Mouse (Mus musculus) adrenal gland, postnatal 25 days (tissue): Measurements from ENCODE around the gene Hvcn1. TPM values are rescaled to one million over a fixed set of nuclear protein-coding genes. Genes with fewer than 3 reads are reported as not detected.
"Not testable (repeated sequence)": the region's sequence is repeated elsewhere in the genome, so short reads cannot be mapped to it uniquely, and the experiment has no call there.

Experiments
- DNase-seq: peaks from one replicate; pipeline ENCODE4 v3.0.0; 2021; ENCODE audit warnings: mixed read lengths
- long read RNA-seq: library from polyadenylated mRNA; stranded (forward); transcript quantifications from one replicate; pipeline ENCODE4 v2.0.0, GENCODE M21; 2021
- total RNA-seq: library from RNA; stranded (reverse); gene quantifications from 2 replicates; pipeline ENCODE4 v1.2.3, GENCODE M21; 2021

The Hvcn1 gene
- 0.81 and 1.9 TPM in 2 replicates for total RNA-seq
- long read RNA-seq, partial matches to known transcripts: 1 of 3 reads
- long read RNA-seq, other reads (novel, unspliced or antisense): 0 of 3 reads

DNA sequence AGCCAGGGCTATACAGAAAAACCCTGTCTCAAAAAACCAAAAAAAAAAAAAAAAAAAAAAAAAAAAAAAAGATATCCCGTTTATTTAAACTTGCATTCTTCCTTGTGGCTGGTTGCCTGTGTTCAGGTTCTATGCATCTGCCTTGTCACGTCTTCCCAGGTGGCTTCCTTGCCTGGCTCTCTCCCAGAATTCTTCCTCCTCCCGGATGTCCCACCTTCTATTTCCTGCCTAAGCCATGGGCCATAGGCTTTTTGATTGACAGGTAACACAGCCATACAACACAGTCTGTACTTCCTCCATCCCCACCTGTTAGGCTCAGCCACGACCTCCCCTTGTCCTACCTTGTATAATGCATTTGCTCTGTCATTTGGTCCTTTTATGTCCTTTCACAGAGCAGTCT is at the start of gene Hvcn1:
TSS of gene Hvcn1 (plus strand) at position 330 of the 400 bp plus-strand sequence.
- DNase-seq: no peak

DNA sequence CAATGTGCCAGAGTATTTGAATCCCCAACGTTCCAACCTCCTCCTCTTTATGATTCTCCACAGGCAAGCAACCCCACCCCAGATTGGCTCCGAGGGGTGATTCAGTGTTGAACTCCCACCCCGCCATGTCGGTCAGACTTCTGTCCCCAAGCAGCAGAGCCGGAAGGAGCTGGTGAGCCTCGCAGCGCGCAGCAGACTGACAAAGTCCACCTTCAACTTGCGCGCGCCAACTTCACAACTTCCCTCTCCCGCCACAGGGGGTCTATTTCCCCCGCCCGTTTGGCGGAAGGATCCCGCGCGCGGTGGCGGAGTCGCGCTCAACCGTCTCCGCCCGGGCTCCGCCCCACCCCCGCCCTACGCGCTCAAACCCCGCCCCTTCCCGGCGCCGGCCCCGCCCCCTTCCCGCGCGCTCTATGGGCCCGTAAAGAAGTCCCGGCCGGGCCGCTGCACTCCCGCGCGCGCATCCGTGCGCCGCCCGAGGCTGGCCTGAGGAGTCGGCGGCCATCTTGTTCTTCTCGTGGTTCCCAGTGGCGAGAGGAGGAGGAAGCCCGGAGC is 48.7 kb upstream of the Hvcn1 start, which contains the start of gene Ppp1cc:
TSS of gene Ppp1cc (plus strand) at position 452 of the 555 bp plus-strand sequence.
- peak; percentile 93 for DNase-seq

DNA sequence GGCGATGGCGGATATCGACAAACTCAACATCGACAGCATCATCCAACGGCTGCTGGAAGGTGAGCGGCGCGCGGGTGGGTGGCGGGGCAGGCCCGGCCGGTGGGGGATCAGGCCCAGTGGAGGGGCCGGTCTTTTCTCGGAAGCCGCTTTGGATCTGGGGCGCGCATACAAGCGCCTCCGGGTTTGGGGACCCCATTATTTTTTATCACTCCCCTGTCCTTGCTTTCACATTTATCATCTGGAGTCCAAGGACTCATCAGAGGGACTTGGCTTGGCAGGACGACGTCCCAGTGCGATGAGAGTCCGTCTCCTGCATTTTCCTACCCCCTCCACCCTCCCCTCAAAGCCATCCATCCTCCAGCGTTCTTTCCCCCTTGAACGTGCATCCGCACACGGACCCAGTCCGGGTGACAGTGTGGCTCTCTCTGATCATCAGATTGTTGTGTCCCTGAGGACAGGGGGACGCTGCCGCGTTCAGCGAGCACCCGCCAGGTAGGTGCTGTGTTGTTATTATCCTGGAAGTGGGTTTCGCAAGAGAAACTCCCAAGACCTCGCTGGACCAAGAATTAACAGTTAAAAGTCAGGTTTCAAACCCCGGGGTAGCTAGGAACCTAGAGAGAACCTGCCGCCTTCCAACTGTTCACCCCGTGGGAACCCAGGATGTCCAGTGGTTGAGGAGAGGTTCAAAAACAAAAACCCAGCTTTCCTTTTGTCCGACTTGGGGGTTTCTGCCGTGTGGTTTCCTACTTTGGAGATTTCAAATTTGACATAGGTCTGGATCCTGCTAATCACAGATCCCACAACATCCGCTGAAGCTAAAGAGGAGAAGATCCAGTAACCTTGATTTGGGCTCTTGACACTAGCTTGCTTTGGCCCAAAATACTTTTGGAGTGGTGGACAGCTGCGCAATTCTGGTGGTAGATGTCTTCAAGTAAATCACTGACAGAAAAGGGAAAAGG is 47.8 kb upstream of the Hvcn1 start:
- DNase-seq: no peak

DNA sequence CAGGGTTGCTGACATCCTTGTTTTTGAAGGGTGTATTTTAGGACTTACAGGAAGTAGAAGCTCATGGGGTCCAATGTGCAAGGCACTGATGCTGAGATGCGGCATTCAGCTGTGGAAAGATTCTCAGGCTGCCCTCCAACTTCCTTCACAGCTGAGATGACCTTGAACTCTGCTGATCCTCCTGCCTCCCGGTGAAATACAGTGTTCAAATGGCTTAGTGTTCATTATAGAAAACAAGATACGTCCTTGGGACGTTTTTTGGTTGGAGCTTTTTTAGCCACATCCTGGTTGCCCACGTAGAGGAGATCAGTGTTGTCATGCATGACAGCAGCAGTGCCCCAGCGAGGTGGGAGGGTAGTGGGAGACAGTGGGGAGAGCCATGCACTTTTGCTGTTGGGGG is 43.4 kb upstream of the Hvcn1 start:
- no peak for DNase-seq

DNA sequence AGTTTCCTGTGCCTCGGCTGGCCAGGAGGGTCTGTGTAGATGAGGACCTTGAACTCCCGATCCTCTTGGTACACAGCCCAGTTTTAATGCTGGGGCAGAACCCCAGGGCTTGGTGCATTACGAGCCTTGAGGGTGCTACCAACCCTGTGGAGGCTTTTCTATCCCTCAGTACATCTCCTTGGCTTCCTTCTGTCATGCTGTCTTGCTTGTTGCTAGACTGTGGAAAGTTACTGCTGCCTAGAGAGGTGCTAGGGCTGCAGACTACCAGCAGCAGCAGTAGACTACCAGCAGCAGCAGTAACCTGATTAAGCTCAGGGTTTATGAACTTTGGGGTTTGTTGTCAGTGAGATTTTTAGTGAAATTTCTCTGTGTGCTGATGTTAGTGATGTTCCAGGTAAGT is 42.6 kb upstream of the Hvcn1 start:
- DNase-seq: no peak

DNA sequence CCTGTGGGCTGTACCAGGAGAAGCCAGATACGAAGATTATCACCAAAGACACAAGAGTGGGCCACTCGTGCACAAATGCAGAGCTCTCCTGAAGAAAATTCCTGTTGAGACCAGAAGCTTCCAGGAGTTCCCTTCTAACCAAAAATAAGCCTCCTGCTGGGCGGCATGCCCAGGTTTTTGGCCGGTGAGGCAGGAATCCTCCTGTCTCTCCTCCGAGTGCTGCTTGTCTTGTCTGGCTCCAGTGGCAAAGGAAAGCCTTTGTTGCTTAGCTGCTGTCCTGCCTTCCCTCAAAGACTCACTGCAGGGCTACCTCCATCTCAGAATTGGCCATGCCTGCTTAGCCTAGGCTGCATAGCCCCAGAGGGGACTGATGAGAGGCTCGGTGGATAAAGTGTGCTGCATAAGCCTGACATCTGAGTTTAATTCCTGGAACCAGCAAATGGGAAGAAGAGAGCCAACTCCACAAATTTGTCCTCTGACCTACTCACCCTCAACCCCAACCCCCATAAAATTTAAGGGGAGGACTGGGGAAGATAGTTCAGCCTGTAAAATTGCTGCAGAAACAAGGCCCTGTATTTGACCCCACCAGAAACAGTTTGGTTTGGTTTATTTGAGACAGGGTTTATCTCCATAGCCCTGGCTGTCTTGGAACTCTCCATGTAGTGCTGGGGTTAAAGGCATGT is 41.2 kb upstream of the Hvcn1 start:
- DNase-seq: no peak

DNA sequence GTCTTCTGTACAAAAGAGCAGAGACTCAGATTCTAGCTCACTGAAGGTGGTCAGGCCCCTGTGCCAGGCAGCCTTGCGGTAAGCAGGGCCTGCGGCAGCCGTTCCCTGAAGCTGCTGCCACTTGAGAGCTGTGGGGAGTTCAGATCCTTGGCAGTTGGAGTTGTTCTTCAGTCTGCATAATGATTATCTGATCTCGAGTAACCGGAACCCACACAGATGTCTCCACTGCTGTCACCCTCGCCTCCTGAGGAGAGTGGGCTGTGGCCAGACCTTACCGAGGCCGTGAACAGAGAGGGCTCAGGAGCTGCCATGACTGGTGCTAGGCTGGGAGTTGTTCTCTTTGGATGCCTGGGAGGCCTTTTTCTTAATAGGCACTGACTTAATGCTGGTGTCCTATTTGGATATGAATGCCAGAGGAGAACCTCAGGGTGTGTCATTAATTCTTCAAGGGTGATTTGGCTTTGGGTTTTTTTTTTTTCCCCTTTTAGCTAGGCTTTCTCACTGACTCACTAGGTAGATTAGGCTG is 39.9 kb upstream of the Hvcn1 start:
- no peak for DNase-seq

DNA sequence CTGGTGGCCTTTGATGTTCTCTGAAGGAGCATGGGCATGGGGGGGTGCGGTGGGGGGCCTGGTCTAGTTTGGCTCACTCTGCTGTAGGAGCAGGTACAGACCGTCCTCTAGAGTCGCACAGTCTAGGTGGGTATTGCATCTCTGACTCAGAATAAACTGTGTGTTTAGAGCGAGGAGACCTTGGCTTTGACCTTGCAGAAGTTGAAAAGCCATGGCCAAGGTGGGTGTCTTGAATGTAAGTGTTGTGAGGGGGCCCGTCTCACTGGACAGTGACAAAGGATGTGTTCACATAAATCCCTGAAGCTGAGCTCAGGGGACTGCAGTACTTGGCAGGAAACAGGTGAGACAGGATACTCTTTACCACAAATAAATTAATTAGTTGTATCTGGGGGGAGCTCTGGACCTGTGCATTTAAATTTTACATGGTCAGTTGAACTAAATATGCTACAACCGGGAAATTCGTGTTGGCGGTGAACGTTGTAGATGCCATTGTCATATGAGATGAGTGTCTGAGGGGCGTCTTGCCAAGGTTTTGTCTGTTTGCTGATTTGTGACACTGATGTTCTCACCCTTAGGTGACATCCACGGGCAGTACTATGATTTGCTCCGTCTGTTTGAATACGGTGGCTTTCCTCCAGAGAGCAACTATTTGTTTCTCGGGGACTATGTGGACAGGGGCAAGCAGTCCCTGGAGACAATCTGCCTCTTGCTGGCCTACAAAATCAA is 38.1 kb upstream of the Hvcn1 start:
- DNase-seq: no peak

DNA sequence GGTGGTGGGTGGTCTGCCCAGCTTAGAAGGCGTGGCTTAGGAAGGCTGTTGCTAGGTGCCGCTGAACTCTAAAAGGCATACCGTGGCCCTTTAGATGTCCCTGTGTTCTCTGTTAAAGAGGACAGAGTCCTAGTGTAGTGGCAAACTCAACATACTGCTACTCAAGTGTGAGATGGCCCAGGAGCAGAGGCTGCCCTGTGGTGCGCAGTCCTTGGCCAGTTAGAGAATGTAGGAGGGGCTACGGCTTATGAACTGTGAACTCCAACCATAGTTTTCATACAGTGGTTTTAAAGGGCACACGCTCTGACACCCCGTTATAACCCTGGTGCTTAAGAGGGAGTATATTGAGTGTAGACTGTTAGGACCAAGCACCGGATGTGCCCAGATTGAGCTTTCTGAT is 35.5 kb upstream of the Hvcn1 start:
- DNase-seq: no peak

DNA sequence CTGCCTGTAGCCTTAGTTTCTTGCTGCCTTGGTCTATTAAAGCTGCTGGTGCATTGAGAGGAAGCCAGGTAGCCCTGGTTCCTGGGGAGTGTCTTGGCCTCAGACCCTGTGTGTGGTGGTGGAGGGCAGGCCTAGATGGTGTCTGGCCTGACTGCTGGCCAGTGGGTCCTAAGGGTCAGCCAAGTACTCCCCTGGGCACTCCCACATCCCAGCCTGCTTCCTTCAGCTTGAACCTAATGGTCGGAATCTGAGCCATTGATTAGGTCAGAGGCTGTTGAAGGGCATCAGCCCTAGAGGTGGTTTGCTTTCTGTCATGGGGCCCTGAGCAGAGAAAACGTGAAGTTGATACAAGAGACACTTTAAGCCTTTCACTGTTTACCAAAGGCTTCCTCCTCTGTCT is 31.2 kb upstream of the Hvcn1 start:
- DNase-seq: no peak

DNA sequence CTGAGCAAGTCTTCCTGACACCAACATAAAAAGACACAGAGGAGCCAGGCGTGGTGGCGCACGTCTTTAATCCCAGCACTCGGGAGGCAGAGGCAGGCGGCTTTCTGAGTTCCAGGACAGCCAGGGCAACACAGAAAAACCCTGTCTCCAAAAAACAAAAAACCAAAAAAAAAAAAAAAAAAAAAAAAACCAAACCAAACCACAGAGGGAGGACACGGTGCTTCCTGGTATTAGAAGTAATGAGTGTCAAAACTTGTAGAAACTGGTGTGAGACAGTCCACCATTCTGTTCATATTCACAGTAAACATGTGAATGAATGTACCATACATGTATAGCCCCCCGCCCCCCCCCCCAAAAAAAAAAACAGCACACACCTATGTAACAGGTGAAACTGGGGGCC is 30.6 kb upstream of the Hvcn1 start:
- no peak for DNase-seq

DNA sequence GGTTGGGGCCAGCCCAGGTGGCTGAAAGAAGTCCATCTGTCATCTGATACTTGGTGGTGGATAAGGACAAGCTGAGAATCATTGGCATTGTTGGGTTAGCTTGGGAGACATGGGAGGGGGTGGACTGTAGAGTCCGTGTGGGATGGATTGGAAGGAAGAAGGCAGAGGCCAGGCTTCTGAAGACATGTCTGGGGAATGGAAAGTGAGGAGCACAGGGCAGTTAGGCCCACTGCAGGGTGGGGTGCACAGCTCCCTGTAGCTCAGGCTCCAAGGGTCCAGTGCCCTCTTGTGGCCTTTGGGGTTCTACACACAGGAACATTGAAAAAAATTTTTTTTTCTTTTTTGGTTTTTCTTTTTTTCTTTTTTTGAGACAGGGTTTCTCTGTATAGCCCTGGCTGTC is 30.2 kb upstream of the Hvcn1 start:
- peak; percentile 48 for DNase-seq

DNA sequence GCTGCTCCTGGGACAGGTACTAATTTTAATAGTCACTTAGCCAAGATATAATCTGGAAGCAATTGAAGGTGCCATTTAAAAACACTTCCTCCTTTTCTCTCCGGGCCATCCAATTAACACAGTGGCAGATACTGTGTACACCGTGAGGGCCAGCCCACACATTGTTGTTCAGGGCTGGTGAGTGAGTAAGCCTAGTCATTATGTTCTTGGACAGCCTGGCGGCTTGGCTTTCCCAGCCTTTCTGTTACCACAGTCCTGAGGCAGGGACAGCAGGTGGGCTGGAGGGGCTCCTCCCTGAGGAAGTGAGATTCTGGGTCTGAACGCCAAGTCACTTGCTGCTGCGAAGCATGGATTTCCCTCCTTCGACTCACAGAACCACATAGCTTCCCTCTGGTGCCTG is 26.9 kb upstream of the Hvcn1 start:
- DNase-seq: no peak

DNA sequence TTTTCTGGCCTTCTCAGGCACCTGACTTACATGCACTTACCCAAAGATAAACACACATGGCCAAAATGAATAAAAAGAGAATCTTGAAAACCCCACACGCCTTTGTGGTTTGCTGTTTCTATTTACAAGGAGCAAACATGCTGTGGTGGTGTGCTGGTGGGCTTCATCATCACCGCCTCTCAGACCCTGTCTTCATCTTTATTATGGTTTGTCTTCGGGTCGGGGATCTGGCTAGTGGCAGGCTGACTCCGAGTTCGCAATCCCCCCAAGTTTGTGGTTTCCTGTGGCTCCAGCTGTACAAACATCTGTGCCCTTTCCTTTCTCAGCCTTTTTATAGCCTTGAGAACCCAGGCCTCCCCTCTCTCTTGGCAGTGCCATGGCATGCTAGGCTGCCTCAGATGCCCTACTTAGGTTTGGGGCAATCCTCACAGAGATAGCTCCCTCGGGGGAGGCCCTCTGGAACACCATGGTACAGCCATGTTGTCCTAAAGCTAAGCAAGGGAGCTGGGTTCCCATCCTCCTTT is 22.3 kb upstream of the Hvcn1 start:
- no peak for DNase-seq

DNA sequence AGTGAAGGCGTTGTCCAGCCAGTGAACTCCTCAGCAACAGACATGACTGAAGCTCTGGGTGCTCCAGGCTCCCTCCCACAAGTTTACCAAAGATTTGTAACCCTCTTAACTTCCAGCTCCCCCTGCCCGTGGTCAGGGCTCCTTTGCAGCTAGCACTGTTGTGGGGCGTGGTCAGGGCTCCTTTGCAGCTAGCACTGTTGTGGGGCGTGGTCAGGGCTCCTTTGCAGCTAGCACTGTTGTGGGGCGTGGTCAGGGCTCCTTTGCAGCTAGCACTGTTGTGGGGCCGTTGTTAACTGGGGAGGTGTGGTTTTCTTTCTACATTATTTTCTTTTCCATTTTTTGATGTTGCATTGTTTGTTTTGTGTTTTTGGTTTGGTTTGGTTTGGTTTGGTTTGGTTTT is 21.7 kb upstream of the Hvcn1 start:
- not testable (repeated sequence) for DNase-seq

DNA sequence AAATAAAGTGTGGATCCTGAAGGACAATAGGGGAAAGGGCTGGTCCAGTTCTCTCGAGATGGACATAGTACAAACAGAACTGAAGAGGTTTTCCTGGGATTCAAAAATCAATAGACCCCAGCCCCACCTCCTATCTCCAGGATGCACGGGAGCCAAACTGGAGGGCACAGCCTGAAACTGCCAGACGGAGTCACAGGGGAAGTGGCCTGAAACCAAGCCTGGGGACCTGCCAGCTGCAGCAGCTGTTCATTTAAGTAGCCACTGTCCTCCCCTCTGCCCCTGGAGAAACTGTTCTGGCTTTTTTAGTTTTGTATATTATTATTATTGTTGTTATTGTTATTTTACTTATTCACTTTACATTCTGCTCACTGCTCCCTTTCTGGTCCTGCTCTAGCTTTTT is 17.5 kb upstream of the Hvcn1 start:
- no peak for DNase-seq

DNA sequence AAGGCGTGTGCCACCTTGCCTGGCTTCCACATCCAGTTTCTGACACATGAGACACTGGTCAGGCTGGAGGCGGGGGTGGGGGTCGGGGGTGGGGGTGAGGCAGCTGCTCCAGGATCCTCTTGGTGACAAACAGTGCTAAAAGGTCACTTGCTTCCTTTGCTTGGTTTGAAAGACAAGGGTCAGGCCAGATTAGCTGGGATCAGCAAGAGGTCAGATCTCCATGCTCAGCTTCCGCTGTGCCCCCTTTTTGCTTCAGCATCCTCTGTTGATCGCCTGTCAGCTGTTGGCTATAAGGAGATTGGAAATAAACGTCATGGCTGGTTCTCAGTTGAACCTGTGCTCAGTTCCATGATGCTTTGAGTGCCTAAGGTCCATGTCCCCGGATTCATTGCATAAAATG is 16.1 kb upstream of the Hvcn1 start:
- no peak for DNase-seq

DNA sequence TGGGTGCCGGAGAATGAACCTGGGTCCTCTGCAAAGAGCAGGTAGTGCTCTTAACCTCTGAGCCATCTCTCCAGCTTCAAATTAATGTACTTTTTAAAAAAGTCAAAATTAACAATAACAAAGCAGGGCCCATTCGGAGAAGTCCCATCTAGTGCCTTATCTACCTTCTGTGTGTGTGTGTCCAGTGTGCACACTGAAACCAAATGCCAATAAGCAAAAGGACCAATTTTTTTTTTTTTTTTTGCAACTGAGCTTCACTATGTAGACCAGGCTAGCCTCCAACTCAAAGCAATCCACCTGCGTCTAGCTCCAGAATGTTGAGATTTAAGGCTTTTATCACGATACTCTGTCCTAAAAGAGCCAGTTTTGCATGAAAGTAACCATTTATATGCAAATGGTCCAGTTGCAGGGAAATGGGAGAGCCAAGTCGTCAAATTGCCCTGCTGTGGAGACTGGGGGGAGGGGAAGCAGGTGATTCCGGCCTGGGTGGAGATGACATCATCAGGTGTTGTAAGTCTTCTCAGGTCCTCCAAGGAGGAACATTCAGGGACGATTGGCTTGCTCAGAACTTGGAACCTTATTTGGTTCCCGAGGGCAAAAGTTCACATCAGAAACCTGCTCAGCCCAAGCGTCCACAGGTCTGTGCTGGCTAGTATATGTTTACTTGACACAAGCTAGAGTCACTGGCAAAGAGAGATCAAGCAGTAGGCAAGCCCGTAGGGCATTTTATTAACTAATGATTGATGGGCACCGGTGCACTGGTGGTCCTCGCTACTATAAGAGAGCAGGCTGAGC is 15.1 kb upstream of the Hvcn1 start:
- DNase-seq: no peak

DNA sequence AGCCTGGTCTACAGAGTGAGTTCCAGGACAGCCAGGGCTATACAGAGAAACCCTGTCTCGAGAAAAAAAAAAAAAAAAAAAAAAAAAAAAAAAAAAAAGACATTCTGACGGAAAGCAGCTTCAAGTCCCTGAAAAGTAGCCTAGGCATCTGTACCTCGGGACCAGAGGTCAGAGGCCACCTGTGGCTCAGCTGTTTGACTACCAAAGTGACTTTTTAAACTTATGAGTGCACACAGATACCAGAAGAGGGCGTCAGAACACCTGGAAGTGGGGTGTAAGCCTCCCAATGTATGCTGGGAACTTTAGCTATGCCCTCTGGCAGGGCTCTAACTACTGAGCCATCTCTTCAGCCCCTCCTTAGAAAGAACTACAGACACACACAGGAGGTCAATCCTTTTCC is 14.3 kb upstream of the Hvcn1 start:
- no peak for DNase-seq

DNA sequence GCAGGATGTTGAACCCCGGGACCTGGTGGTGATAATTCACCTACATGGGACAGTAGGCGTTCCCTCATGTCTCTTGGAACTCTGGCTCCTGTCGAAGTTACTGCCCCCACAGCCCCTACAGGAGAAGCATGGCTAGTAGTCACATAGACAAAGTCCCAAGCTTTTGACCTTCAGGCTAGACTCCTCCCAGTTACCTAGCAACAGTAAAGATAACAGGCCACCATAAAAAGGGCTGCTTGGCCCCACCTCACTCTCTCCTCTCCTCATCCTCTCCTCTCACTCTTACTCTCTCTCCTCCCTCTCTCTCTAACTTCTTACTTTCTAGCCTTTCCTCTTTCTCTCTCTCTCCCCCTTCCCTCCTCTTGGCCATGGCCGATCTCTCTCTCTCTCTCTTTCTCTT is 5.7 kb upstream of the Hvcn1 start:
- DNase-seq: no peak

DNA sequence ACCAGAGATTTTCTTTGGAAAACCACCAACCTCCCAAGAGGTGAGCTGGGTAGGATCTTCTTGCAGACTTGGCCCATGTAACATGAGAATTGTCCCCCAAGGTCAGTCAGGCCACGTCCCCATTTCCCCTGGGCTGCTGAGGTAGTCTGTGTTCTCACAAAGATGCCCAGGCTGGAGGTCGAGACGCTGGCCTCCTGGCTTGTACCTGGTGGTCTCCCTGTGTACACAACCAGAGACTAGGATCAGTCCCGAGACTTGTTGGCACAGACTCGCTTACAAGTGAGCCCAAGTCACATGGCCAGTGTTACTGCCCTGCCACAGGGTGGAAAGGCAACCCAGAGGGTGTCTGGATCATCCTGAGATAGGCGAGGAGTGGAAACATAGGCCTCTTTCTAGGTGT is 4.7 kb upstream of the Hvcn1 start:
- no peak for DNase-seq
